Mouse (Mus musculus) thymus, adult 2 months (tissue): ENCODE data around the gene Klrb1c.
"Not testable (repeated sequence)": the region's sequence is repeated elsewhere in the genome, so short reads cannot be mapped to it uniquely, and the experiment has no call there.

Experiments used
- CTCF ChIP-seq: fragments of 200-500 bp; IDR thresholded peaks from 2 replicates; pipeline ENCODE4 v1.5.1; 2012; ENCODE audit warnings: mild to moderate bottlenecking, control low read depth, low read length, moderate library complexity, borderline replicate concordance; ENCODE audit not compliant: control insufficient read depth, poor library complexity, insufficient read depth; ENCODE audit errors: extremely low read depth
- POLR2A ChIP-seq: fragments of 200-500 bp; IDR thresholded peaks from 2 replicates; pipeline ENCODE4 v1.6.1; 2012; ENCODE audit warnings: mild to moderate bottlenecking, low read length, control low read depth, moderate library complexity; ENCODE audit not compliant: control insufficient read depth, poor library complexity, insufficient read depth; ENCODE audit errors: extremely low read depth

GRCm38 (mm10) chr6:128754265-128754664 lies 34.8 kb downstream of the Klrb1c start:
- TF ChIP-seq CTCF, POLR2A: not testable (repeated sequence)
